Mouse (Mus musculus) forebrain, embryonic 11.5 days (tissue): Measurements from ENCODE around the gene AU015836. TPM values are rescaled to one million over a fixed set of nuclear protein-coding genes. Genes with fewer than 3 reads are reported as not detected.

Experiments
- ATAC-seq: fragments of 200-750 bp; cut with Nextera tagmentation; replicated peaks from 2 replicates; pipeline ENCODE4 v1.8.0; 2017; ENCODE audit warnings: moderate TSS enrichment; ENCODE audit not compliant: low FRiP score
- DNase-seq: peaks from one replicate; pipeline ENCODE4 v3.0.0-alpha.2; 2017; ENCODE audit warnings: low spot score
- H3K27ac ChIP-seq: fragments of 300-500 bp; sonication (generic); 2 replicates; pipeline ENCODE4 v1.5.1; 2014; ENCODE audit warnings: low read depth, low read length
- H3K27me3 ChIP-seq: fragments of 300-500 bp; sonication (generic); 2 replicates; pipeline ENCODE4 v1.6.1; 2014; ENCODE audit warnings: mild to moderate bottlenecking, low read length, mixed read lengths; ENCODE audit not compliant: control insufficient read depth, insufficient read depth
- H3K36me3 ChIP-seq: fragments of 300-500 bp; sonication (generic); 2 replicates; pipeline ENCODE4 v1.6.1; 2014; ENCODE audit warnings: mild to moderate bottlenecking, low read length, moderate library complexity, mixed read lengths; ENCODE audit not compliant: control insufficient read depth, insufficient read depth
- H3K4me1 ChIP-seq: fragments of 300-500 bp; sonication (generic); replicated peaks from 2 replicates; pipeline ENCODE4 v1.6.1; 2014; ENCODE audit warnings: low read length, mixed read lengths; ENCODE audit not compliant: control insufficient read depth, insufficient read depth
- H3K4me2 ChIP-seq: fragments of 300-500 bp; sonication (generic); 2 replicates; pipeline ENCODE4 v1.6.1; 2014; ENCODE audit warnings: low read depth, mild to moderate bottlenecking, low read length, moderate library complexity, mixed read lengths; ENCODE audit not compliant: severe bottlenecking
- H3K4me3 ChIP-seq: fragments of 300-500 bp; sonication (generic); 2 replicates; pipeline ENCODE4 v1.5.1; 2014; ENCODE audit warnings: low read depth, low read length
- H3K9ac ChIP-seq: fragments of 300-500 bp; sonication (generic); 2 replicates; pipeline ENCODE4 v1.6.1; 2014; ENCODE audit warnings: low read length
- H3K9me3 ChIP-seq: fragments of 300-500 bp; sonication (generic); 2 replicates; pipeline ENCODE4 v1.6.1; 2016; ENCODE audit warnings: low read length, mixed read lengths; ENCODE audit not compliant: control insufficient read depth
- WGBS: fragments of 180-500 bp; shearing (Covaris S2); extraction: QIAGEN DNeasy Blood & Tissue Kit; methylation state at CpG from one replicate; pipeline ENCODE4 v1.1.7; 2014; 5-methylcytosine and 5-hydroxymethylcytosine counted together
- polyA plus RNA-seq: library from polyadenylated mRNA; unstranded; fragments of >200 nt; fragmentation: Nextera tagmentation; extraction: Ambion mirVana; gene quantifications from 2 replicates; pipeline ENCODE4 v1.2.1, GENCODE M21; 2014

AU015836 gene
- not detected in 2 replicates for polyA plus RNA-seq

DNA sequence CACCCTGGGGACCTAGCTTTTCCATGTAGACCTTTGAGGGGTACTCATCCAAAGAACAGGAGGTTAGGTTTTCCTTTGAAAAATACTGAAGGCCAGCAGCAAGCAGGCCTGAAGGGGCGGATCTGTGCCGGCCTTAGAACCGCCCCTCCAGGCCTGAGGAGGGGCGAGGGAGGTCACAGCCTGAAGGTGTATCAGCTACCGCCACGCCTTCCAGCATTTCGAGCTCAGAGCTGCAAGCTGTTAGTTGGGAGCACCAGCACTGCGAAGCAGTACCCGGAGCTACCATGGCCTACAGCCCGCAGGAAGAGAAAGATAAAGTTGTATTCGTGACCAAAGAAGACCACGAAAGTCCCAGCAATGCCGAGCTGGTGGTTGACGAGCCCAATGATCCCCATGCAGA is at the start of gene AU015836:
TSS of gene AU015836 (plus strand) at position 216 of the 400 bp plus-strand sequence.
- Histone ChIP-seq H3K27ac (no peak within 1 kb of the TSS), H3K36me3 (no peaks in the 10 kb centered on the region), H3K9ac (no peak within 1 kb of the TSS), H3K4me3 (no peak within 1 kb of the TSS), H3K27me3 (peaks cover 2% of the 10 kb centered on the region; the same call in 1 of the 2 replicates), H3K9me3 (no peaks in the 10 kb centered on the region), H3K4me1 (no peaks in the 10 kb centered on the region), H3K4me2 (no peak within 1 kb of the TSS)
- no peak for ATAC-seq
- WGBS: 60% methylated on average over 14 of the region's 14 CpGs
- no peak for DNase-seq

DNA sequence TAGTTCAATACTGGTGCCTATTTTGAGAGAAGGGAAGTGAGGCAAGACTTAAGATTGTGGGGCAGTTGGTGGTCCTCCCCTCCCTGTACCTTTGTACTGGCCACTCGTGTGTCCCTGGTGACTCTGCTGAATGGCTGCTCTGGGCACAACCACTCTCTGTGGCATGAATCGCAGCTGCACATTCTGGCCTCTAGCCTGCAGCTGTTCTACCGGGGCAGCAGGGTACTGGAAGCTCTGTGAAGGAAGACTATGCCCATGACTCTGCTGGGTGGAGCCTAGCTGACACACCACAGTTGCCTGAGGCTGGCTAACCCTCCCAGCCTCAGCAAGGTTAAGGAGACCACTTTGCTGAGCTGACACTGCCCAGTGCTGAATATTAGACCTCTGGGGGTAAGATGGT is 49.4 kb upstream of the AU015836 start:
- ATAC-seq (no peak), DNase-seq (no peak)
- H3K9ac ChIP-seq: no peak overlapping the region
- H3K4me3 ChIP-seq: no peak overlapping the region
- no peaks in the 10 kb centered on the region for H3K4me1 ChIP-seq
- H3K27me3 ChIP-seq: no peaks in the 10 kb centered on the region
- no peaks in the 10 kb centered on the region; the same call in 1 of the 2 replicates for H3K9me3 ChIP-seq
- no peaks in the 10 kb centered on the region for H3K36me3 ChIP-seq
- WGBS: 75% methylated on average over 3 of the region's 3 CpGs
- H3K4me2 ChIP-seq: no peak overlapping the region
- no peak overlapping the region for H3K27ac ChIP-seq

- Histone ChIP-seq H3K27ac (no peak overlapping the region), H3K36me3 (no peaks in the 10 kb centered on the region), H3K4me2 (no peak overlapping the region), H3K27me3 (no peaks in the 10 kb centered on the region), H3K9ac (no peak overlapping the region), H3K4me1 (no peaks in the 10 kb centered on the region), H3K9me3 (no peaks in the 10 kb centered on the region), H3K4me3 (no peak overlapping the region)
- 81% methylated on average over 3 of the region's 3 CpGs for WGBS
- ATAC-seq (no peak), DNase-seq (no peak)
Observed at GRCm38 (mm10) chrX:93928379-93928778, 40.1 kb upstream of the AU015836 start.

GRCm38 (mm10) chrX:93928794-93929193 is 39.7 kb upstream of the AU015836 start:
- Histone ChIP-seq H3K4me3 (no peak overlapping the region), H3K27me3 (no peaks in the 10 kb centered on the region), H3K4me1 (no peaks in the 10 kb centered on the region), H3K9ac (no peak overlapping the region), H3K4me2 (no peak overlapping the region), H3K9me3 (no peaks in the 10 kb centered on the region), H3K36me3 (no peaks in the 10 kb centered on the region), H3K27ac (no peak overlapping the region)
- no peak for DNase-seq
- WGBS: 77% methylated on average over 1 of the region's 1 CpGs
- ATAC-seq: no peak

GRCm38 (mm10) chrX:93931694-93932093 is 36.8 kb upstream of the AU015836 start:
- no peak for DNase-seq
- H3K4me1 ChIP-seq: no peaks in the 10 kb centered on the region
- no peak overlapping the region for H3K9ac ChIP-seq
- H3K36me3 ChIP-seq: no peaks in the 10 kb centered on the region
- ATAC-seq: no peak
- no peak overlapping the region for H3K27ac ChIP-seq
- H3K4me3 ChIP-seq: no peak overlapping the region
- H3K9me3 ChIP-seq: no peaks in the 10 kb centered on the region
- no peaks in the 10 kb centered on the region for H3K27me3 ChIP-seq
- WGBS: 83% methylated on average over 3 of the region's 3 CpGs
- H3K4me2 ChIP-seq: no peak overlapping the region

GRCm38 (mm10) chrX:93956727-93957126 is 11.7 kb upstream of the AU015836 start:
- Histone ChIP-seq H3K27ac (no peak overlapping the region), H3K9ac (no peak overlapping the region), H3K4me1 (no peaks in the 10 kb centered on the region), H3K36me3 (no peaks in the 10 kb centered on the region), H3K4me3 (no peak overlapping the region), H3K27me3 (no peaks in the 10 kb centered on the region; the same call in 1 of the 2 replicates), H3K4me2 (no peak overlapping the region), H3K9me3 (no peaks in the 10 kb centered on the region)
- ATAC-seq: no peak
- 35% methylated on average over 1 of the region's 1 CpGs for WGBS
- peak; percentile 55 for DNase-seq

GRCm38 (mm10) chrX:93958502-93958901 is 10.0 kb upstream of the AU015836 start:
- no peak overlapping the region for H3K4me3 ChIP-seq
- H3K27ac ChIP-seq: no peak overlapping the region
- H3K27me3 ChIP-seq: no peaks in the 10 kb centered on the region; the same call in 1 of the 2 replicates
- no peak overlapping the region for H3K9ac ChIP-seq
- no peaks in the 10 kb centered on the region for H3K4me1 ChIP-seq
- 72% methylated on average over 3 of the region's 3 CpGs for WGBS
- ATAC-seq (no peak), DNase-seq (no peak)
- no peaks in the 10 kb centered on the region for H3K9me3 ChIP-seq
- H3K36me3 ChIP-seq: no peaks in the 10 kb centered on the region
- no peak overlapping the region for H3K4me2 ChIP-seq

- Histone ChIP-seq H3K4me1 (no peaks in the 10 kb centered on the region), H3K9me3 (no peaks in the 10 kb centered on the region), H3K27ac (no peak overlapping the region), H3K27me3 (no peaks in the 10 kb centered on the region; the same call in 1 of the 2 replicates), H3K9ac (no peak overlapping the region), H3K36me3 (no peaks in the 10 kb centered on the region), H3K4me2 (no peak overlapping the region), H3K4me3 (no peak overlapping the region)
- ATAC-seq (no peak), DNase-seq (no peak)
- 93% methylated on average over 26 of the region's 26 CpGs for WGBS
Observed at GRCm38 (mm10) chrX:93980341-93980740, 11.9 kb downstream of the AU015836 start.

GRCm38 (mm10) chrX:93982193-93982592 is 13.7 kb downstream of the AU015836 start:
- no peaks in the 10 kb centered on the region; the same call in 1 of the 2 replicates for H3K27me3 ChIP-seq
- no peak overlapping the region for H3K4me3 ChIP-seq
- no peak overlapping the region for H3K4me2 ChIP-seq
- no peak overlapping the region for H3K9ac ChIP-seq
- H3K4me1 ChIP-seq: no peaks in the 10 kb centered on the region
- ATAC-seq (no peak), DNase-seq (no peak)
- H3K9me3 ChIP-seq: no peaks in the 10 kb centered on the region
- 86% methylated on average over 3 of the region's 3 CpGs for WGBS
- H3K36me3 ChIP-seq: no peaks in the 10 kb centered on the region
- H3K27ac ChIP-seq: no peak overlapping the region
